Mouse (Mus musculus): Measurements from ENCODE around the gene Slc16a10. TPM values are rescaled to one million over a fixed set of nuclear protein-coding genes. Genes with fewer than 3 reads are reported as not detected.

Slc16a10 gene
- polyA plus RNA-seq, 1 experiment from 2014 or later: 7.3 TPM

- Histone ChIP-seq H3K9ac (replicated peaks; ENCODE audit: low read depth) (no peak overlapping the region), H3K4me3 (ENCODE audit: low read depth, low read length) (no peak overlapping the region), H3K36me3 (ENCODE audit: insufficient read depth, low read length) (no peaks in the 10 kb centered on the region), H3K4me1 (ENCODE audit: insufficient read depth, low read depth, low read length) (no peaks in the 10 kb centered on the region; the same call in 1 of the 2 replicates), H3K4me2 (replicated peaks; ENCODE audit: low read depth, low read length) (no peak overlapping the region), H3K27me3 (replicated peaks; ENCODE audit: insufficient read depth, low read length) (no peaks in the 10 kb centered on the region), H3K27ac (ENCODE audit: low read length) (no peak overlapping the region), H3K9me3 (ENCODE audit: low read length) (no peaks in the 10 kb centered on the region)
- ATAC-seq (no peak), DNase-seq (ENCODE audit: low spot score) (no peak)
- 71% methylated on average over 4 of the region's 4 CpGs for WGBS
- TF ChIP-seq CTCF (IDR thresholded peaks at IDR 0.05) (no peak), EP300 (IDR thresholded peaks at IDR 0.05) (no peak)
Observed at GRCm38 (mm10) chr10:40083556-40083955, 58.5 kb downstream of the Slc16a10 start.

DNA sequence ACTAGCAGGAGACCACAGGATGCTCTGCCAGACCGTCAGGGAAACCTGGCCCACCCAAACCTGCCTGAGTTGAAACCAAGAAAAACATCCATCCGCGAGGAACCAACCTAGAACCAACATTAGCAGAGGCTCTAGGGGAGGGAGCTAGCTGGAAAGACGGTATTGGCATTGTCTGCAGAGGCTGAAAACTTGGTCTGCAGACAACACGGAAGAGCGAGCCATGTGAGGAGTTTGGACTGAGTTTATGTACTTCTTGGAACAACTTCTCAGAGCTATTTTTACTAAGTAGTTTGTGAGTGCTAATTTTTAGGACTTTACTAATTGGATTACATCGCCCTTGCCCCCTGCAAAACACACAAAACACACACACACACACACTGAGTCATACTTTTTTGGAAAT is 59.4 kb downstream of the Slc16a10 start:
- H3K4me2 ChIP-seq (replicated peaks; ENCODE audit: low read depth, low read length): no peak overlapping the region
- TF ChIP-seq CTCF (IDR thresholded peaks at IDR 0.05) (no peak), EP300 (IDR thresholded peaks at IDR 0.05) (no peak)
- no peak for ATAC-seq
- 87% methylated on average over 7 of the region's 7 CpGs for WGBS
- H3K4me1 ChIP-seq (ENCODE audit: insufficient read depth, low read depth, low read length): no peaks in the 10 kb centered on the region; the same call in 1 of the 2 replicates
- no peaks in the 10 kb centered on the region for H3K27me3 ChIP-seq (replicated peaks; ENCODE audit: insufficient read depth, low read length)
- no peak overlapping the region for H3K27ac ChIP-seq (ENCODE audit: low read length)
- DNase-seq (ENCODE audit: low spot score): no peak
- no peaks in the 10 kb centered on the region for H3K36me3 ChIP-seq (ENCODE audit: insufficient read depth, low read length)
- H3K9me3 ChIP-seq (ENCODE audit: low read length): no peaks in the 10 kb centered on the region
- no peak overlapping the region for H3K4me3 ChIP-seq (ENCODE audit: low read depth, low read length)
- no peak overlapping the region for H3K9ac ChIP-seq (replicated peaks; ENCODE audit: low read depth)

GRCm38 (mm10) chr10:40080533-40080932 is 61.5 kb downstream of the Slc16a10 start:
- 49% methylated on average over 10 of the region's 10 CpGs for WGBS

DNA sequence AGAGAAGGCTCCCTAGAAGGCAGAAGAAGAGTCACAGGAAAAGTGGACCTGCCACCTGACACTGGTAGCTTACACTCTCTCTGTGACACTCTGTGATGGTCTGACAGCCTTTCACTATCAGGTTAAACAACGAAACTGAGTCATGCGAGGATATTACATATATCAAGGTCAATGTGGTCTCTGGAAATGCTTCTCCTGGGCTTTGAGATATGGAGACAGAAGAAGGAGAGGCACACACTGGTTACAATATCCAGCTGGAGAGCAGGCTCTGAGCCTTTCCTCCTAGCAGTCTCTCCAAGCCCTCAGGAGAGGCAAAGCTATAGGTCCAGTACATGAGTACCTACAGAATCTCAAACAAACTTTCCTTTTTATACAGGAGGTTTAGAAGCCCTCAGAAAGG is 62.8 kb downstream of the Slc16a10 start:
- no peaks in the 10 kb centered on the region for H3K4me1 ChIP-seq (ENCODE audit: insufficient read depth, low read depth, low read length)
- TF ChIP-seq EP300 (IDR thresholded peaks at IDR 0.05) (no peak), CTCF (IDR thresholded peaks at IDR 0.05) (no peak)
- H3K4me3 ChIP-seq (ENCODE audit: low read depth, low read length): no peak overlapping the region
- H3K4me2 ChIP-seq (replicated peaks; ENCODE audit: low read depth, low read length): no peak overlapping the region
- ATAC-seq (no peak), DNase-seq (ENCODE audit: low spot score) (no peak)
- no peaks in the 10 kb centered on the region for H3K9me3 ChIP-seq (ENCODE audit: low read length)
- no peaks in the 10 kb centered on the region for H3K36me3 ChIP-seq (ENCODE audit: insufficient read depth, low read length)
- H3K27me3 ChIP-seq (replicated peaks; ENCODE audit: insufficient read depth, low read length): no peaks in the 10 kb centered on the region
- WGBS: 73% methylated on average over 2 of the region's 2 CpGs
- no peak overlapping the region for H3K9ac ChIP-seq (replicated peaks; ENCODE audit: low read depth)
- H3K27ac ChIP-seq (ENCODE audit: low read length): no peak overlapping the region

More at GRCm38 (mm10) chr10:40080533-40080932, 61.5 kb downstream of the Slc16a10 start:
- Histone ChIP-seq H3K9ac (replicated peaks; ENCODE audit: low read depth) (no peak overlapping the region), H3K9me3 (ENCODE audit: low read length) (no peaks in the 10 kb centered on the region), H3K36me3 (ENCODE audit: insufficient read depth, low read length) (no peaks in the 10 kb centered on the region), H3K27ac (ENCODE audit: low read length) (no peak overlapping the region), H3K4me1 (ENCODE audit: insufficient read depth, low read depth, low read length) (no peaks in the 10 kb centered on the region; the same call in 1 of the 2 replicates), H3K4me2 (replicated peaks; ENCODE audit: low read depth, low read length) (no peak overlapping the region), H3K27me3 (replicated peaks; ENCODE audit: insufficient read depth, low read length) (no peaks in the 10 kb centered on the region), H3K4me3 (ENCODE audit: low read depth, low read length) (no peak overlapping the region)
- no peak for DNase-seq (ENCODE audit: low spot score)
- TF ChIP-seq EP300 (IDR thresholded peaks at IDR 0.05) (no peak), CTCF (IDR thresholded peaks at IDR 0.05) (no peak)
- ATAC-seq: no peak

GRCm38 (mm10) chr10:40077960-40078353 is 64.1 kb downstream of the Slc16a10 start:
- H3K4me1 ChIP-seq (ENCODE audit: insufficient read depth, low read depth, low read length): no peaks in the 10 kb centered on the region

DNA sequence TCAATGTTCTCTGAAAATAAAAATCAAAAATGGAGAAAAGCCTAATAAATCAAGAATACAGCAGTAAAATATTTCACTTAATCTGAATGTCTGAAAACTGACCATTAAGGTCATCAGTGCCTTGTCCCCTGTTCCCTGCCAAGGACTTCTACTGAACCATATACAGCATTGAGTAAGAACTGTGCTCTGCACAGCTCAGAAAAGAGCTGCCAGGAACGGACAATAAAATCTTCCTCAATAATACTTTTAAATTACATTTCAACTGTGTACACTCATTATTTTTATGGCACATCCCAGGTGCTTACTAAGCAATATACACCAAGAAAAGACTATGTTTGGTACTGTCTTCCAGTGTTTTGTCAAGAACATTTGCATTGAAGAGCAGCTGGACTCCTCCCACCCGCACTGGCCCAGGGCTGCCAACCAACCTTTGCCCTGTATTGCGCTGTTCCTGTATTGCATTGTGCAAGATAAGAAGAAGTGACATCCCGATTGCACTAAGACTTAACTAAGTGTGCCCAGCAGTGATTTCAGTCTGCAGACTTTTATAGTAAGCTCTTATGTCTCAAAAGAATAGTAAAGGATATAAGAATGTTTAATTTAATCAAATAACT is 64.6 kb downstream of the Slc16a10 start:
- H3K9me3 ChIP-seq (ENCODE audit: low read length): no peaks in the 10 kb centered on the region
- ATAC-seq (peak; percentile 82), DNase-seq (ENCODE audit: low spot score) (peak; percentile 82)
- no peak overlapping the region for H3K9ac ChIP-seq (replicated peaks; ENCODE audit: low read depth)
- no peaks in the 10 kb centered on the region for H3K4me1 ChIP-seq (ENCODE audit: insufficient read depth, low read depth, low read length)
- no peak overlapping the region for H3K27ac ChIP-seq (ENCODE audit: low read length)
- no peaks in the 10 kb centered on the region for H3K36me3 ChIP-seq (ENCODE audit: insufficient read depth, low read length)
- TF ChIP-seq CTCF (IDR thresholded peaks at IDR 0.05): no peak
- TF ChIP-seq EP300 (IDR thresholded peaks at IDR 0.05): peak; percentile 47; the same call in 1 of the 2 replicates
- H3K27me3 ChIP-seq (replicated peaks; ENCODE audit: insufficient read depth, low read length): no peaks in the 10 kb centered on the region
- WGBS: 50% methylated on average over 4 of the region's 4 CpGs
- H3K4me3 ChIP-seq (ENCODE audit: low read depth, low read length): no peak overlapping the region
- no peak overlapping the region for H3K4me2 ChIP-seq (replicated peaks; ENCODE audit: low read depth, low read length)

More at GRCm38 (mm10) chr10:40077960-40078353, 64.1 kb downstream of the Slc16a10 start:
- Histone ChIP-seq H3K27me3 (replicated peaks; ENCODE audit: insufficient read depth, low read length) (no peaks in the 10 kb centered on the region), H3K4me2 (replicated peaks; ENCODE audit: low read depth, low read length) (no peak overlapping the region), H3K9me3 (ENCODE audit: low read length) (no peaks in the 10 kb centered on the region), H3K4me3 (ENCODE audit: low read depth, low read length) (no peak overlapping the region), H3K9ac (replicated peaks; ENCODE audit: low read depth) (no peak overlapping the region), H3K36me3 (ENCODE audit: insufficient read depth, low read length) (no peaks in the 10 kb centered on the region), H3K27ac (ENCODE audit: low read length) (no peak overlapping the region)
- WGBS: 46% methylated on average over 6 of the region's 6 CpGs
- ATAC-seq (no peak), DNase-seq (ENCODE audit: low spot score) (no peak)
- TF ChIP-seq CTCF (IDR thresholded peaks at IDR 0.05) (no peak), EP300 (IDR thresholded peaks at IDR 0.05) (no peak; the same call in 1 of the 2 replicates)
